Mouse (Mus musculus) C2C12 (cell line): ENCODE data around the gene 4930469K13Rik.

ENCODE experiments used
- CEBPB ChIP-seq: IDR thresholded peaks from one replicate; pipeline ENCODE4 v1.6.1; 2011; ENCODE audit warnings: low read depth, mild to moderate bottlenecking, control low read depth, moderate library complexity
- CTCF ChIP-seq: IDR thresholded peaks from one replicate; pipeline ENCODE4 v1.5.1; 2011; ENCODE audit not compliant: control insufficient read depth, insufficient read depth, insufficient read length
- FOSL1 ChIP-seq: IDR thresholded peaks from one replicate; pipeline ENCODE4 v1.8.0; 2011; ENCODE audit warnings: mild to moderate bottlenecking, low read length; ENCODE audit not compliant: poor library complexity, insufficient read depth, severe bottlenecking
- MAX ChIP-seq: IDR thresholded peaks from one replicate; pipeline ENCODE4 v1.6.1; 2011; ENCODE audit warnings: mild to moderate bottlenecking, control low read depth
- MYOD1 ChIP-seq: IDR thresholded peaks from one replicate; pipeline ENCODE4 v1.6.1; 2011; ENCODE audit warnings: low read depth; ENCODE audit not compliant: control insufficient read depth, insufficient read length
- MYOG ChIP-seq: IDR thresholded peaks from one replicate; pipeline ENCODE4 v1.6.1; 2011; ENCODE audit not compliant: control insufficient read depth, insufficient read length; ENCODE audit errors: extremely low read depth
- USF1 ChIP-seq: IDR thresholded peaks from one replicate; pipeline ENCODE4 v1.6.1; 2011; ENCODE audit warnings: low read depth, mild to moderate bottlenecking, control low read depth, moderate library complexity

DNA sequence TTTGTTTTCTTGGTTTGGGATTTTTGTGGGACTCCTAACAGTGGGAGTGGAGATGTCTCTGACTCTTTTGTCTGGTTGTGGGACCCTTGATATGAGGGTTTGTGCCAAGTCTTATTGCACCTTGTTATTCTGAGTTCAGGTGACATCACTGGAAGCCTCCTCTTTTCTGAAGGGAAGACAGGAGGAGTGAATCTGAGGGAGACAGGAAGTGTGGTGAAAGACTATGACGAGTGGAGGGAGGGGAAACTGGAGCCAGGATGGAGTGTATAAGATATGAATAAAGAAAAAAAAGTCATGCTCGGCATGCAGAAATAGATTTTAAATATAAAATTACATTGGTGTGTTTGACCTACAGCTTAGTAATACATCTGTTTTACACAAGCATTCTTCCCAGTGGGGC lies 13.7 kb downstream of the 4930469K13Rik start:
- TF ChIP-seq USF1 (no peak), CTCF (no peak), MAX (no peak), MYOD1 (no peak), MYOG (no peak), FOSL1 (no peak), CEBPB (no peak)
